Mouse (Mus musculus) neutrophil, adult 5-6 weeks (primary cell): ENCODE results near the gene Rab11fip2. TPM values are rescaled to one million over a fixed set of nuclear protein-coding genes. Genes with fewer than 3 reads are reported as not detected.
A peak's percentile ranks its signal among the peaks of the same experiment; 100 is the strongest.

ENCODE experiments used
- ATAC-seq: fragments of 151-379, 151-347 bp; 2 replicates; pipeline ENCODE4 v1.8.0; 2017; ENCODE audit warnings: mild to moderate bottlenecking, moderate TSS enrichment; ENCODE audit not compliant: insufficient number of reproducible peaks, poor library complexity, low FRiP score, severe bottlenecking; ENCODE audit errors: extremely low read depth
- total RNA-seq: library from RNA; stranded (forward); fragments of 200-1000 nt; gene quantifications from 2 replicates; pipeline ENCODE4 v1.2.3, GENCODE M21; 2017

Rab11fip2 gene
- total RNA-seq, result 27.4 and 34.0 TPM in 2 replicates

DNA sequence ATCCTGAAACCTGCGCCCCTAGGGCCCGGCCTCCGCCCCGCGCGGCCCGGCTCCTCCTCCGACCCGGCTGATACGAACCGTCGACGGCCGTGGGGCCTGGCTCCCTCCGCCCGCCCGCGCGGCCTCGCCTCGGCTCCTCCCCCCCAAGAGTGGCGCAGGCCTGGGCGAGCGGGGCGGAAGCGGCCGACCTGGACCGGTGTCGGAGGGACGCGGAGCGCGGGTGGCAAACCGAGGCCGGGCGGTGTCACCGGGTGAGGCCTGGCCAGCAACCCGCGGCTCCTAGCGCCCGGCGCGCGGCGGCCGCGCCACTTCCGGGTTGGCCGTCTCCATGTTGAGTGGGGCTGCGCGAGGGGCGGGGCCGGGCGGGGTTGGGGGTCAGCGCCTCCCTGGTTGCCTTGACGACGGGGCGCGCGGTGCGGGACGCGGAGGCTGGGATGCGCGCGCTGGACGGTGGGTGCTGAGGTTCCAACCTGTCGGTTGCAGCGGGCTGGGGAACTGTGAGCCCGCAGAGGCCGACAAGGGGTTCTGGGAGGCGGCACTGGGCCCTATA is at the start of gene Rab11fip2:
TSS of gene Rab11fip2 (minus strand) at position 333 of the 550 bp plus-strand sequence.
- peak; percentile 66 for ATAC-seq

- ATAC-seq, result no peak
Measured at GRCm38 (mm10) chr19:59981588-59981987, 38.1 kb upstream of the Rab11fip2 start.

GRCm38 (mm10) chr19:59954936-59955335 is 11.5 kb upstream of the Rab11fip2 start:
- ATAC-seq, result no peak

GRCm38 (mm10) chr19:59949731-59950130 is 6.3 kb upstream of the Rab11fip2 start:
- no peak for ATAC-seq

GRCm38 (mm10) chr19:59942716-59943321 is 635 bp downstream of the Rab11fip2 start:
- ATAC-seq, result peak; percentile 40; the same call in 1 of the 2 replicates

DNA sequence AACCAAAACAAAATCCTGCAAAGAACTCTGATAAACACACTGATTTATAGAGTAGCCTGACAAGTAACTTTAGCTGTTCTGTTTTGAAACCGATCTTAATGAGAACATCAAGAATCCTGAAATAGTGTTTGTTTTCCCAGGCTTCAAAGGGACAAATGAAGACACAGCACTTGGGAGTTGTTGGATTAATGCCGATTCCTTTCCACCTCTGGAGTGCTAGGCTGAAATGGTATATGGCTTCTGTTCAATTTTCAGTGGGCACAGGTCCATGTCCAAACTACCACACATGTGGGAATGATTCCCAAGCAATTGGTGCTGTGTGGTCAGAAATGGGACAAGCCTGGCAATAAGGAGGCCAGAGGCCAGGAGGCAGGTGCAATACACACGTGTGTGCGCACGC is 3.7 kb downstream of the Rab11fip2 start:
- ATAC-seq, result no peak

DNA sequence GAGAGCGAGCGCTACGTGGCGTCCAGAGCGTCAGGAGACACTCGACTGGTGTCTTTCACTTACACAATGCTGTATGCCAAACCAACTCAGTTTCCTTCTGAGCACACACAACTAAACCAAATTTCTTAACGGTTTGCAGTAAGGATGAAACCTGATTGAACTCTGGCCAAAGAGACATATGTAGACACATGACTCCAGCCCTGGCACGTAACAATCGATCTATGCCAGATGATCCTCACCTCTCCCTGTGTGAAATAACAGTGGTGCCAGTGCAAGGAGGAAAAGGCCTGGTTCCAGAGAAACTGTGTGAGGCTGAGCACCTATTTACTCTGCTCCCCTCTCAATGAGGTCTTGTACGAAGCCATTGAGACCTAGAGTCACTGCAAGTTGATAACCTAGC is 11.4 kb downstream of the Rab11fip2 start:
- no peak for ATAC-seq

GRCm38 (mm10) chr19:59928672-59929071 is 14.8 kb downstream of the Rab11fip2 start:
- ATAC-seq, result no peak

DNA sequence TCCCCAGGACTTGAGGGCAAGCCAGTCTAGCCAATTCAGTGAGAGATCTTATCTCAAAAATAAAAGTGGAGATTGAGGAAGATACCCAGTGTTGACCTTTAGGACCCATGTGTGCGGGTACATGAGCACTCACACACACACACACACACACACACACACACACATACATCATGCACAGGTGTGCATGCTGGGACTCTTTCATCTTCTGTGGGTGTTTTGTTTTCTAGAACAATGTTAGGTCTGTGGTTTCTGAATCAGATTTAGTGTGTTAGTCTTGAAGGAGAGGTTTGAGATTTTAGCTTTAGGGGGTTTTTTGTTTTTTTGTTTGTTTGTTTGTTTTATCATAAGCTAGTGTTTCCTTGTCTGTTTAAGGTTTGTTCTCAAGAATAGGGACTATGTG is 17.3 kb downstream of the Rab11fip2 start:
- no peak for ATAC-seq

DNA sequence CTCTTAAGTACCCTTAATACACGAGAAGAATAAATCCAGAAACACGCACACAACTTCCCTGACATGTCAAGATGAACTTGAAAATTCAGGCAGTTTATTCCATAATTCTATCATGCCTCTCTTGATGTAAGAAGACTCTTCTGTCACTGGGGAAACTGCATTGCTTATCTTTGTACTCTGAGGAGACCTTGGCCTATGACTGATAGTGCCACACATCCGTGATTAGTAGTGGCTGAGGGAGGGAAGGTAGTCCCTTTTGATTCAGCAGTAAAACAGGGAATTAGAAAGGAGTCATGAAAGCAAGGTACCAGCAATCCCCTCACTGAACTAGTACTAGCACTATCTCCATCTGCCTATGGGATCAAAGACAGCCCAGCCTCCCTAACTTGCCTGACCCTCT is 22.6 kb downstream of the Rab11fip2 start:
- no peak for ATAC-seq

DNA sequence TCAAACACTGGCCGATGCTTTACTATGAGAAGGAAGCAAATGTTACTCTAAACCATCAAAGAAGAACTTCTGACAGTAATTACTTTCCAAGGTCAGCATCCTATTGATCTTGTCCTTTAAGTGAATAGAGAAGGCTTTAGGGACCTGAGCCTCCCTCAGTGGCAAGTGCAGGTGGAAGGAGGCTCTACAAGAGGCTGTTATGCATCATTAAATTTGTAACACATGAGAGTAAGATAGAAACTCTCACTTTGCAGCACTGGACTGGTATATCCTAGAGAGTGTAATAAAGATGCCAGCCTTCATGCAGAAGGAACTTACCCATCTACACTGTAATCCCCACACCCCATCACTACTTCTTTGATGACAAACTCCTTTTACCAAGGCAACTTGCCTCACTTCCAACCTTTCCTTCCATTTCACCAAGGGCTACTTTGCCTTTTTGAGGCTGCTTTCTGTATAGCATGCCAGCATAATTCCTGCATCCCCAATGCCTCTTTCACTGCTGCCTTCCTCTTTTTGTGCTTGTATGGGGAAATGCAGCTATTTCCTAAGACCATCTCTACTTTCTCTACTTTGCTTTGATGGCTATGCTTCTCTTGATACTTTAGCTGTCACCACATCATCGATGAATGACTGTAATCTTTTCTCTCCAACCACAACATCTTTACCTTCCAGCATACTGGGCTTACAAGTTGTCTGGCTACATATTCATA is 25.4 kb downstream of the Rab11fip2 start:
- no peak for ATAC-seq

DNA sequence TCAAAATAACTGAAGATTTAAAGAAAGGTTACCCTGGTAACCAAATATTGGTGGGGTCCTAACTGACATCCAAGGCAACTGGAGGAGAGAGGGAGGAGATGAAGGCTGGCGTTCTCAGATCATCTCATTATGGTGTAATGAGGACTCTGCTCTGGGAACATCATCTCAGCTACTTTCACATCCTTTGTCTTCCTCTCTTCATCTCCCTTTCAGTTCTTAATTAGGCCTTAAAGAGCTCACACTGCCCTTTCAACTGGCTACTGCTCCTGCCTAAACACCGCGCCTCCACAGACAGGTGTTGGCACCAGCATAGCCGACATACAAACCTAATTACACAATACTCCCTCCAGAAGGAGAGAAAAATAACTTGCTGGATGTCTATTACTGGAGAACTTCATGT is 31.9 kb downstream of the Rab11fip2 start:
- no peak for ATAC-seq

DNA sequence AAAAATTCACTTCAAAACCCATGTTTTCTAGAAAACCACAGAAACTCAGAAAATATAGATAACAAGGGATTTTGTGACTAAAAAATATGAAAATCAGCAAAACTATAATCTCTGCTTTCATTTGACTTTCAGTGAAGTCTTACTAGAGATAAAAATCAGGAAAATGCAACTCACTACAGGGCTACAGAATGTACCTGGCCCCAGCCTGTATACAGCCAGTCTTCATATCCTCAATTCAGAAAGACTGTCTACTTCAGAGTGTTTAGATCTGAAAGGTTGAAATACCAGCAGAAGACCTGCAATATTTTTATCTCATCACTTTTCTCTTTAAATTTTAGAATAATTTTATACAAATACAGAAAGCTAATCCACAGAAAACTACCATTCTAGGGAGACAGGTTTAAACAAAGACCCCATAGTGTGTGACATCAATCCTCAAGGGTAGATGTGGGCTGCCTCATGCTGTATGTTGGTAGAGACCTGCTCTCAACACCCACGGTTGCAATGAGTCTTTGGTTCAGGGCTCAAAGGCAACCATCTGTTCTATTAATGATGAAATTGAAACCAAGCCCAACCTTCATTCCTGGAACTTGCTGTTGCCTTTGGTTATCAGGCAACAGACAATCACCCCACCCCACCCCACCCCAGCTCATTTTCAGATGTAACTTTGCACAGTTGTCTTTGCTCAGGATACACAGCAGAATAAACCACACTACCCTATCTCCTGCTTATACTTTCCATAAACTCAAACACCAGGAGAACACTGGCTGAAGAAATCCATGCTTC is 38.0 kb downstream of the Rab11fip2 start:
- ATAC-seq, result no peak

GRCm38 (mm10) chr19:59899965-59900364 is 43.5 kb downstream of the Rab11fip2 start:
- no peak for ATAC-seq

- ATAC-seq, result no peak
Measured at GRCm38 (mm10) chr19:59898301-59898700, 45.2 kb downstream of the Rab11fip2 start.

DNA sequence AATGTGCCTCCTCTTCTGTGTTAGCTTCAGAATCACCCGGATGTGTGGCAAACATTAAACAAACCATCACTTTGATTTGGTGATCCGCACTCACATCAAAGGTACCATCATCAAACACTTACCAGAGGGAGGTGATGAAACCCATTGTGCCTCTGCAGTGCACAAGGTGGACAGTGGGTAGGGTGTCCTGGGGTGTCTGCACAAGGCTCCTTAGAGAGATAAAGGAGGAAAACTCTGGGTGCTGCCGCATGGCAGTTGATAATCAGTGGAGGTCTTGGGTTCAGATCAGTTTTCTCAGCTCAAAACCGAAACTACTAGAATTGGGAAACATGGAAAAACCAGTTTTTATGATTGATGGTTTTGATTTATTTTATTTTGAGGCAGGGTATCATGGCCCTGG is 54.1 kb downstream of the Rab11fip2 start:
- no peak for ATAC-seq

DNA sequence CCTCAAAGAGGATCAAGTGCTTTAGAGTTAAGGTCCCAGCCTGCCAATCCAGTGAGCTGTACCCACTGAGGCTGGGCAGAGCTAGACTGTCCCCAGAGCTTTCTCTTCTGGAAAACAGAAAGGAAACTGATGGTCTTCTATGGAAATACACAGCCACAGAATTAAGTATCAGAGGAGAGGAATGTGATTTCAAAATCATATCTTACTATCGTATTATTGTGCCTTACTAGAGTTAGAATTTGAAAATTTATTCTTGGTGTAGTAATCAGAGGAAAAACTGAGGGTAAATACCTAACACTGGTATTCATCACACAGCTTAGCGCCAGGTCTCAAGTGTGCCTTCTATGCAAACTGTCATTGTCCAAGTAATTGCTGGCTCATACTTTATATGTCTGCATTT is 54.6 kb downstream of the Rab11fip2 start:
- ATAC-seq, result no peak

- ATAC-seq, result no peak
Measured at GRCm38 (mm10) chr19:59887866-59888265, 55.6 kb downstream of the Rab11fip2 start.

- no peak for ATAC-seq
Measured at GRCm38 (mm10) chr19:59885301-59885700, 58.2 kb downstream of the Rab11fip2 start.

- ATAC-seq, result no peak
Measured at GRCm38 (mm10) chr19:59877238-59877637, 66.2 kb downstream of the Rab11fip2 start.
